Mouse (Mus musculus) adrenal gland, postnatal 14 days (tissue): ENCODE results near the gene Gja4. TPM values are rescaled to one million over a fixed set of nuclear protein-coding genes. Genes with fewer than 3 reads are reported as not detected.
A peak's percentile ranks its signal among the peaks of the same experiment; 100 is the strongest.

Experiments
- DNase-seq: peaks from one replicate; pipeline ENCODE4 v3.0.0; 2021; ENCODE audit warnings: mixed read lengths
- long read RNA-seq, 2 experiments: library from polyadenylated mRNA; stranded (forward); transcript quantifications; one replicate each; pipeline ENCODE4 v2.0.0; 2021
- total RNA-seq: library from RNA; stranded (reverse); gene quantifications from 2 replicates; pipeline ENCODE4 v1.2.3, GENCODE M21; 2021

Gene Gja4
- total RNA-seq = 10.0 and 13.2 TPM in 2 replicates
- long read RNA-seq, experiment 1, transcript Gja4-201 (2 exons, 1,685 nt) = major isoform, 9 of 9 reads
- long read RNA-seq, experiment 1, partial matches to known transcripts = 0 of 9 reads
- long read RNA-seq, experiment 1, other reads (novel, unspliced or antisense) = 0 of 9 reads
- long read RNA-seq, experiment 2, partial matches to known transcripts = 0 of 4 reads
- long read RNA-seq, experiment 2, other reads (novel, unspliced or antisense) = 0 of 4 reads

GRCm38 (mm10) chr4:127313861-127314260, at the start of gene Gja4:
TSS of gene Gja4 (minus strand) at chr4:127314039.
- peak; percentile 91 for DNase-seq

GRCm38 (mm10) chr4:127363331-127363730, 49.5 kb upstream of the Gja4 start:
- DNase-seq = no peak

- DNase-seq = no peak
Measured at GRCm38 (mm10) chr4:127362520-127362919, 48.7 kb upstream of the Gja4 start.

- DNase-seq = no peak
Measured at GRCm38 (mm10) chr4:127358018-127358417, 44.2 kb upstream of the Gja4 start, which contains the start of gene Gjb5. TSS of gene Gjb5 (minus strand) at chr4:127358181.

- DNase-seq = peak; percentile 66
Measured at GRCm38 (mm10) chr4:127354506-127355485, 41.0 kb upstream of the Gja4 start.

GRCm38 (mm10) chr4:127353951-127354438, 40.2 kb upstream of the Gja4 start, which contains the start of gene Gjb4:
TSS of gene Gjb4 (minus strand) at chr4:127354081.
- DNase-seq = no peak

- no peak for DNase-seq
Measured at GRCm38 (mm10) chr4:127352594-127352993, 38.8 kb upstream of the Gja4 start.

- no peak for DNase-seq
Measured at GRCm38 (mm10) chr4:127349560-127350300, 35.9 kb upstream of the Gja4 start.

- DNase-seq = no peak
Measured at GRCm38 (mm10) chr4:127345000-127345399, 31.2 kb upstream of the Gja4 start.

GRCm38 (mm10) chr4:127341372-127341771, 27.5 kb upstream of the Gja4 start:
- no peak for DNase-seq

GRCm38 (mm10) chr4:127337668-127338067, 23.8 kb upstream of the Gja4 start:
- DNase-seq = no peak

- no peak for DNase-seq
Measured at GRCm38 (mm10) chr4:127334870-127335504, 21.1 kb upstream of the Gja4 start.

- peak; percentile 40 for DNase-seq
Measured at GRCm38 (mm10) chr4:127331171-127331570, 17.3 kb upstream of the Gja4 start.

- DNase-seq = peak; percentile 63
Measured at GRCm38 (mm10) chr4:127330181-127331100, 16.6 kb upstream of the Gja4 start, which contains the start of gene Gjb3. TSS of gene Gjb3 (minus strand) at chr4:127330844.

GRCm38 (mm10) chr4:127329751-127330150, 15.9 kb upstream of the Gja4 start:
- no peak for DNase-seq

GRCm38 (mm10) chr4:127329046-127329445, 15.2 kb upstream of the Gja4 start:
- DNase-seq = no peak

GRCm38 (mm10) chr4:127328378-127328777, 14.5 kb upstream of the Gja4 start:
- DNase-seq = no peak

- DNase-seq = no peak
Measured at GRCm38 (mm10) chr4:127327749-127328148, 13.9 kb upstream of the Gja4 start.

- no peak for DNase-seq
Measured at GRCm38 (mm10) chr4:127327258-127327657, 13.4 kb upstream of the Gja4 start.

- DNase-seq = no peak
Measured at GRCm38 (mm10) chr4:127325276-127325675, 11.4 kb upstream of the Gja4 start.
